Mouse (Mus musculus) right cerebral cortex, postnatal 4 days (tissue): ENCODE data around the gene Mylip.
A peak's percentile ranks its signal among the peaks of the same experiment; 100 is the strongest.

Experiments used
- DNase-seq: peaks from one replicate; pipeline ENCODE4 v3.0.0-alpha.2; 2022

Mylip gene

DNA sequence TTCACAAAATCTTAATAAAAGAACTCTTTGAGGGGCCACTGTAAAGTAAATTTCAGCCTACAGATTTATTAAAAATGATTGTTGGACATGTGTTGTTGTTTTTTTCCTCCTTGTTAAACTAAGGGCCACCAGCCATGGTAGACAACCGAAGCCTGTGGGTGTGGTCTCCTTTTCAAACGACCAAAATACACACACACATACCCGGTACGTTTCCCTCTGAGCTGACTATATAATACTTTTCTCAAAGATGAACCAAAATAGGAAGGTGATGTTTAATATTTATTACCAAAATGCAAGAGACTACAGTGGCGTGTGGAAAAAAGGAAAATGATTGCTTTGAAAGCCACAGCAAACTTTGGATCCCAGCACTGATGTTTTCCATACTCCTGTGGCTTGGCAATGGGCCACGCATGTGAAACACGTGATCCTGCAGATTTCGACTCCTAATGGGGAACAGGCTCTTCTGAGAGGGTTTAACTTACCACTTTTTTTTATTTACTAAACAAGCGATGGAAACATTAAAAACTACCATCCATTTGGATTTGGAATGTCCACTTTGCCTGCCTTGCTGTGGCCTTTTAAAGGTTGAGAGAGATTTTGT is 2.4 kb downstream of the Mylip start:
- DNase-seq = no peak

DNA sequence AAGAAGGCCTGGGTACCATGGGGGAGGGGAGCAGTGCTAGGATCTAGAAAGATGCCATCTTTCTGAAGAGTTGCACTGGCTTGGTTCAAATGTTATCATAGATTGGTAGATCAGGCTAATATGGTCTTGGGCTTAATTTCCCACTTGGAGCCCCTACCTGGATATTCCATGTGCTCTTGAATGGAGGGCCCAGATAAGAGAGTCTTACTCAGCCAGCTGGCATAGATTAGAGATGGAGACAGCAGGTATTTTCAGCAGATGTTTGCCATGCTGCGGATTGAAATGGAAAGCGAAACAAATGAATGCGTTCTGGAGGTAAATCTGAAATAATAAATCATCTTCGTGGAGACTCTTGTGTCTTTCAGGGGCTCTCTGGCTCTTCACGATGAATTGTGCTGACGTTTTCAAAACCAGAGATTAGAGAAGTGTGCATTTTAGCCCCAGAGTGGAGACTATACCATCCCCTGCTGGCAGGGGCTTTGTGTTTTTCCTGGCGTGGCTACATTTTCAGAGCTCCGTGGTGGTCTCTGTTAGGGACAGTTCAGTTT is 4.8 kb downstream of the Mylip start:
- DNase-seq = no peak

DNA sequence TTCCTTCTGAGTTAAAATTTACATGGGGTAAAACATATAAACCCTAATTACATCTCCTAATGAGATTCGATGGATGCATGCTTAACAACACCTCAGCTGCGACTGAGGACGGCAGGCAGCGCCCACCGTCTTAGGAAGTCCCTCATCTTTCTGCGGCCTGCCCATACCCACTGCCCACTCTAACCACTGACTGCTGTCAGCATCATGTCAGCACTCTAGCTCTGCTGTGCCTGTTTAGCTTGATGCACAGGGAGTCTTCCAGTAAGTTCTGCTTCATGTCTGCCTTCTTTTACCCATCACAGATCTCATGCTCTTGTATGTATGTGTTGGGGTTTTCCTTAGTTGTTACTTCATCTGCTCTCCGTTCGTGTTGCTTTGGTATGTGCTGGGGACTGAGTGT is 7.2 kb downstream of the Mylip start:
- DNase-seq = no peak

DNA sequence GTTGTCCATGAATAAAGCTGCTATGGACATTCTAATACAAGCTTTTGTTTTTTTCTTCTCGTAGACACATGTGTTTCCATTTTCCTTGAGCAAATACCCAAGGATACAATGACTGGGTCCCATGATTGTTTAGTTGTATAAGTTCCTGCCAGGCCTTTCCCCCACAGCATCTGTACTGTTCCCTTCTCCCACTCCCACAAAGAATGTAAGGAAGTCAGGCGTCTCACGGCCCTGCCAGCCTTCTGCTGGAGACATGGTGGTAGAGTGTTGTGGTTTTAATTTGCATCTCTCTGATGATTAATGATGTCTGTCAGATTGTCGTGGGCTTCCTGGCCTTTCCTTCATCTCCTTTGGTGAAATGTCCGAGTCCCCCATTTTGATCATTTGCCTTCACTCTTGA is 7.7 kb downstream of the Mylip start:
- no peak for DNase-seq

DNA sequence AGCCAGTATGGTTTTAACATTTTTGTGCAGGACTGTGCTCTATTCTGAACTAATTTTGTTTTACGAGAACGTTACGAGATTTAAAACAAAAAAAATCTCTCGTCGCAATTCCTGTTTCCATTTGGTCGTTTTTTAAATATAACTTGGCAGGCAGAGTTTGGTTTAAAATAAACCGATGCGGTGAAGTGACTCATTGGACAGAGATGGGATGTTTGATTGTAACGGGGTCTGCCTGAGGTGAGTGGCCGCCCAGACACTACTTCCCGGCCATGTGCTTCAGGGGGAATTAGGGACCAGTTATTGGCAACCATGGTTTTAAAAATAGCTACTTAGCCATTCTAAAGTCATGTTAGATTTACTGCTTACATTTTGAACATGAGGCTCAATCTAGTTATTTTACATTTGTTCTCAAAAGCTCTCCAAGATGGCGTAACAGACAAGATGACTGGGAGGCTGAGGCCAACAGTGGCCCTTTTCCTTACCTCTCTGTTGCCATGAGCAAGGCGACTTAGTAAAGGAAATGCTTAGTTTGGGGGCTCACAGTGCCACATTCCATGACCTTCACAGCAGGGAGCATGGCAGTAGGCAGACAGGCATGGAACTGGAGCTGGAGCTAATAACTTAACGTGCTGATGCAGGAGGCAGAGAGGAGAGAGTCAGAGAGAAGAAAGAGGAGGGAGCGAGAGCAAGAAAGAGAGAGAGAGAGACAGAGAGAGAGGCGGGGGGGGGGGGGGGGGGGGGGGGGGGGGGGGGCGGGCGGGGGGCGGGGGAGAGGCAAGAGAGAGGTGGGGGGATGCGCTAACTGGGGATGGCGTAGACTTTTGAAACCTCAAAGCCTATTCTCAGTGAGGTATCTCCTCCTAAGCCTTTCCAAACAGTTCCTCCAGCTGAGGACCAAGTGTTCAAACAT is 8.6 kb downstream of the Mylip start:
- no peak for DNase-seq

DNA sequence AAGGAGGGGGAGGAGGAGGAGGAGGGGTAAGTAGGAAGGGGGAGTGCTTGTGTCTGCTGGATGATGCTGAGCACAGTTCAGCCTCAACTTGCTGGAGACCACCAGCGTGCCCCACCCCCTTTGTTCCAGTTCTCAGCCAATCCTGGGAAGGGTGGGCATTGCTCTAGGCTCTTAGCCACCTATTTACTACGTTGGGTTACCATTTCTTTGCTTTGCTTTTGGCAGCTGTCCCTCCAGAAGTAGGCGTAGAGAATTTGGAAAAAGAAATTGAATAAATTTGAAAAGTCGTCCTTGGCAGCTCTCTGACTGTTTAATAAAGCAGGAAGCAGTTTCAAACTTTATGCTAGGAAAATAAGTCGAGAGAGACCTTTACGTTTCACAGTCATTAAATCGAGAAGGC is 11.2 kb downstream of the Mylip start:
- no peak for DNase-seq

DNA sequence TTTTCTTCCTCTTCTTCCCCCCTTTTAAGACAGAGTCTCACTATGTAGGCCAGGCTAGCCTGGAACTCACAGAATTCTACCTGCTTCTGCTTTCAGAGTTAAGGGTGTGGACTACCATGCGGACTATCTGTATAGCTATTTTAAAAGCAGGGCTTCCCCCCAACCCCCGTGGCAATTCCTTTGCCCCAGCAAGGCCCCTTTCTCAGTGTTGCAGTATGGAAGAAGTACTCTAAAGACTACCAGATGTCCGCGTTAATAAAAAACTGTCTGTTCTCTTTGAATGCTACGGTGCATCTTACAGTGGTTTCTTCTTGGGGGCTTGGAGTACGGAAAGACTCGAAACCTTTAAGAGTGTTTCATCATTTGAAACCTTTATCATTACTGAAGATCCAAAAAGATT is 12.3 kb downstream of the Mylip start:
- DNase-seq = no peak

DNA sequence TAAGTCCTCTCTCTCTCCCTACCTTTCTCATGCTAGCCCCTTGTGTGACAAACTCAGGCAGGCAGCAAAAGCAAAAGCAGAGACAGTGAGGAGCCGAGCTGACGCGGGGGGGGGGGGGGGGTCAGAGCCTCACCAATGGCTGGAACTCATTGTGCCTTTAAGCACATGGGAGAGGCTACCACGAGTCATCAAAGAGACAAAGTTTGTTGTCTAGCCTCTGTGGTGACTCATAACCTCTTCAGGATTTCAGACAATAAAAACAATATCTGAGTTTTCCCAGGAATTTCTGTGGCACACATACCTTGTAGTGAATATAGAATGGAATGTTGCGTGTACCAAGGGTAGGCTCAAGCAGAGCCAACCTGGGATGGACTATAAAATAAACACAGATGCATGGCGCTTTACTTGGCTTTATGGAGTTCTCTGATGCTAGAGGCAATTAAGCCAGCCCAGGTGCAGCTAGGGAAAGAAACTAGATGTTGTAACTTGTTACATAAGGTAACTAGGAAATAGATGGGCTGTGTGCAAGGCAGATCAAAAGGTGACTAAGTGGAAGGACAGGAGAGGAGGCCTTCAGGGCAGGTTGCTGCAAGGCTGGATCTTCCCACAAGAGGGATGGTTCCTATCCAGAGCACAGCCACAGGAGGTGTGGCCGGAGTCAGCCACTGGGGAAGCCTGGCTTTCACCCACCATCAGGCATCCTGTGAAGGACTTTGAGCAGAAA is 12.9 kb downstream of the Mylip start:
- DNase-seq = no peak

DNA sequence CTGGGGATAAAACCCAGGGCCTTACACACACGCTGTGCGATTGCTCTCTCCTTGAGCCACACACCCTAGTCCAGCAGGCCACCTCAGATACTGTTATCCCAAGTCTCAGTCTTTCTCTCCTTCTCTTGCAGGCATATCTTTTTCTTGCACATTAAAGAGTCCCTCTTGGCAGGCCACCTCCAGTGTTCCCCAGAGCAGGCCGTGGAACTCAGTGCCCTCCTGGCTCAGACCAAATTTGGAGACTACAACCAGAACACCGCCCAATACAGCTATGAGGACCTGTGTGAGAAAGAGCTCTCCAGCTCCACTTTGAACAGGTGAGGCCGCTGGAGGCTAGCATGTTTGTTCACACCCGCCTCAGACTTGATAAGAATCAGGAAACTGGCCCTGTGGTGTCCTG is 14.7 kb downstream of the Mylip start:
- no peak for DNase-seq

DNA sequence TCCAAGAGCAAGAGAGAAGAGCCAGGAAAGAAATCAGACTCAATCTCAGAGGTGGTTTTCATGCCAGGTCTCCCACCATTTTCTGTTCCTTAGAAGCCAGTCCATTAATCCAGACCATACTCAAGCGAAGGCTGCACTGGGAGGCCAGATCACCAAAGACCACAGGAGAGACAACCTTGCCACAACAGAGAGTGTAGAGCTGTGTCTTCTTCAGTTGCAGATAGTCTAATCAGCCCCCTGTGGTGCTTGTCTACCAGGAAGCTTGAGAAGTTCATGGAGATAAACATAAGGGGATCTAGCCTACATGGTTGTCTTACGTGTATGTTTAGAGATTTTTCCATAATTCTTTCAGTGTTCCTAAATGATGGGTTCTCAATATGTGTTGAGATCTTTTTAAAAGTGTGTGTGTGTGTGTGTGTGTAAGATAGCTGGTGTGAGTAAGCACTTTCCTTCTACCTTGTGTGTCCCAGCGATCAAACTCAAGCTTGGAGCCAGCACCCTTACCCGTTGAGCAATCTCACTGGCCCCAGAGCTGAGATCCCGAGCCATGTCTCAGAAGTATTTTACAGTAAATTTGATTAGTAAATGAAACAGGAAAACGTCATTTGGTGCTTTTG is 15.8 kb downstream of the Mylip start:
- no peak for DNase-seq

DNA sequence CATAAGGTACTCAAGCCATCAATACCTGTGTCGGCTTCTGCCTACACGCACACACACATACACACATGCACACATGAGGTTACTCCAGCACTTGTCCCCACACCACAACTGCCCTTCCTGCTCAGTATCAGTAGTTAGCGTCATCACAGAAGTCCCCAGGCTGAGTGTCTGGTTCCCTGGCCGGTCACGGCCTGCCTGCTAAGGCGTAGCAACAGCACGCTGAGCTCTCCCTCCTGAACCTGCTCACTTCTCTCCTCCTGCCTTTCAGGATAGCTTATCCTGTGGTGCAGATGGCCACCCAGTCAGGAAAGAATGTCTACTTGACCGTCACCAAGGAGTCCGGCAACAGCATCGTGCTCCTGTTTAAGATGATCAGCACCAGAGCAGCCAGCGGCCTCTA is 16.7 kb downstream of the Mylip start:
- DNase-seq = no peak

DNA sequence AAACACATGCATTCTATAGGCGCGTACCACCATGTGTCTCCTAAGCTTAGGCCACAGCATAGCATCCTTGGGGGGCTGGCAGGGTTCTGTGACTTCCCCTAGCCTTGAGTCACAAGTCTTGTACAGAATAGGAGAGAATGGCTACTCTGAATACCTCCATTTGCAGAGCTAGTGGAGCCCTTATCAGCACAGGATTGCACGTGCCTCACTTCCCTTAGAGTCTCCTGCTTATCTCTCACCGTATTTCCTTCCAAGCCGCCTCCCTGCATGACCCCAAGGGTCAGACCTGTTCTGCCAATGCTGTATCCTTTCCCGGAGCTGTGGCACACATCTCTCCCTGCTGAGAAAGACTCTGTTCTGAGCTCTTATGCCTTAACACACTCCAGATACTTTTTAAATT is 17.2 kb downstream of the Mylip start:
- DNase-seq = no peak

DNA sequence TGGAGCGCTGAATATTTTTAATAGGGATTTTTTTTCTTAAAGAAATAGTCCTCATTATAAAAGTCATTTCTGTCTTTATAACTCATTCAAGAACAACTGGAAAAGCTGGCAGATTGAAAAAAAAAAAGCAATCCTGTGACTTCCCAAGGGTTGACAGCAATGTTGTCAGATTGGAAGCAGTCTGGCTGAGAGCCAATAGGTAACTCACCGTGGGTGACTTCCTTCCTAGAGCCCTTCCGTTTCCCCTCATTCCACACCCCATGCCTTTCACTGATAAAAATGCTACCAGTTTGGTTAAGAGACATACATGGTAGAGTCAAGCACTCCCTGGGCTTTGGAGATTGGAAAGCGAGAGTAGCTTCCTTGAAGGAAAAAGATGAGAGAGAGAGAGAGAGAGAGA is 21.4 kb downstream of the Mylip start:
- no peak for DNase-seq

DNA sequence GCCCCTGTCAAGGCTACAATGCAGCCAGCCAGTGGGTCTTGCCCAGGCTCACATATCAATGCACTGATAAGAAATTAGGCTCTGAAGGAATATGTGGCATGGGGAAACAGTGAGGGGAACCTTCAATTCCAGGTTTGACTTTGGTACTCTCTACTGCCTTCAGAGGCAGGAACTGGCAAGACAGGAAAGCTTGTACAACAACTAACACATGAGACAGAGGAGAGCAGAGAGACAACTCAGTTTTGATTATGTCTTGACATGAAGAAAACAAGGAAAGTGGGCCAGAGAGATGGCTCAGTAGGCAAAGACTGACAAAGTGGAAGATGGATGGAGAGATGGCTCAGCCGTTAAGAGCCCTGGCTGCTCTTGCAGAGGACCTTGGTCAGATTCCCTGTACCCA is 23.5 kb downstream of the Mylip start:
- DNase-seq = no peak

DNA sequence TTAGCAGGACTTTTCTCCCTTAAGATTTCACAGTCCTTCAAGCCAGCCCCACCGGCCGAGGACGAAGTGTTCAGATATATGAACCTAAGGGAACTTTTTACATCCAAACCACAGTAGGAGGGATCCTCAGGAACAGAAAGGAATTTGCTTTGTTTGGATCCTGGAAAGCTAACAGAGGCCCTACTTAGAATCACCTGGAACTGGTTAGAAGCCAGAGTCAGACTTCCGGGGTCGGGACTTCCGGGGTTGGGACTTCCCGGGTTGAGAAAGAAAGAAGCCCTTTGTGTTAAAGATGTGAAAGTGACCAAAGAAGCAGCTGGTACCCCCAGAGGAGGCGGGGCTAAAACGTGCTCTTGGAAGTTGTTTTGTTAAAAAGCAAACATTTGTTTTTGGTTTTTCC is 24.5 kb downstream of the Mylip start:
- DNase-seq = no peak

DNA sequence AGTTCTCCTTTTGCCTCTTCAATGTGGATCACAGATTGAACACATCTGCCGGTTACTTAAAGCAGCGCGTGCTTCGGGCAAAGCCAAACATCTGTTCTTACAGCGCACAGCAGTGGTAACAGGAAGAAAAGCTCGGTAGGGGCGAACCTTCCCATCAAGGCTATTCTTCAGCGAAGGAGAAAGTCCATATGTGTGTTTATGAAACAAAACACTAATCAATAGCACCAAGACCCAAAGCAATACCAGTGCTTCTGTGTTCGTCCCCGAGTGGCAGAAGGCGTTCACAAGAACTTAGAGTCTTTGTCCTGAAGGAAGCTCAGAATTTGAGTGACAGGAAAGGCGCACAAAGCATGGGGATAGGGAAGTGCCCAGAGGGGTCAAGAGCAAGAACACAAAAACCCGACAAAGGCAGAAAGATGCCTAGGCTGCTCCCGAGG is 27.1 kb downstream of the Mylip start:
- no peak for DNase-seq

DNA sequence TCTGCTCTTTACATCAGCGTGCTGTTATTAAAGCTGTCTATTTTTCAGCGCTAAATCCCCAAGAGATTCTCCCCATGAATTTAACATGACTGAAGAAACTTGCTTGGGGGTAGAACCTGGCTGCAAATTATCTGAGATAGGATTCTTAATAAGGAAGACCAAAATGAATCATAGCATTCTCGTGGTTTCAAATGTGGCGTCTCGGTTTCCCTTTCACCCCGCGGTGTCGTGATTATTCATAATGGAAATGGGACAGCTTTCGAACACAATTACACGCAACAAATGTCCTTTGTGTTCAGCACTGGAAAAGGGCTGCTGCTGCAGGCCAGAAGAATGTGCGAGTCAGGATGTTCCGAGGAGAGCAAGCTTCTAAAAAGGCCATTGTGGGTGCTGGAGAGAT is 29.4 kb downstream of the Mylip start:
- no peak for DNase-seq

DNA sequence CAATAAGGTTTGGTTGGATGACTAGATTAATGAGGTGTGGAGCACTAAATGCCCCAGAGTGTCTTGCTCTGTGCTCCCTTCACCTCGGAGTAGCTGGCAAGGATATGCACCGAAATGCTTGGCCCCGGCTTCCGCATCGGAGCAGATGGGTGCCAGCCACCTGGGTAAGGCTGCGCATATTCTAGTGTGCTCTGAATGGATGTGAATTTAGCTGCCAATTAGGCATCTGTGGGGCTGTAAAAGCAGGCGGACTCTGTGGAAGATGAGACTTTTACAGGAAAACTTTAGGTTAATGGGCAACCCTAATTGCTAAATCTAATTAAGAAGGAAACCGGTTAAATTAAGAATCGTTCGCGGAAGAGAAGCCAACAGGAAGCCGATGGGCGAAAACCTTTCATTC is 32.7 kb downstream of the Mylip start:
- DNase-seq = no peak

DNA sequence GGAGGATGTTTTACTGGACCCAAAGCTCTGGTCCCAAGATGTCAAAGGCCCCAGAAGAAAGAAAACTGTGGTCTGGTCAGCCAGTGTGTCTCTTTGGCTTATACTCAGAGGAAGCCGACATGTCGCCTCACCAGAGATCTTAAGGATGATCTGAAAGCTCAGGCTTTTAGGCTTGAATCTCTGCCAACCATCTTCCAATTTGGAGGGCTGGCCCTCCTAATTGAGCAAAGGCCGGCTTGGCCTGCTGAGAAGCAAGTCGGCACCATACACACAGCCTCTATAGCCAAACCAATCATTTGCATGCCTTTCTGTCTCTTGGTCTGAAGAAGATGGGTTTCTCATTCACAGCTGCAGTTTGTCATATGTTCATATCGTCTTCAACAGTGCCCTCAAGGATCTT is 33.2 kb downstream of the Mylip start:
- no peak for DNase-seq

DNA sequence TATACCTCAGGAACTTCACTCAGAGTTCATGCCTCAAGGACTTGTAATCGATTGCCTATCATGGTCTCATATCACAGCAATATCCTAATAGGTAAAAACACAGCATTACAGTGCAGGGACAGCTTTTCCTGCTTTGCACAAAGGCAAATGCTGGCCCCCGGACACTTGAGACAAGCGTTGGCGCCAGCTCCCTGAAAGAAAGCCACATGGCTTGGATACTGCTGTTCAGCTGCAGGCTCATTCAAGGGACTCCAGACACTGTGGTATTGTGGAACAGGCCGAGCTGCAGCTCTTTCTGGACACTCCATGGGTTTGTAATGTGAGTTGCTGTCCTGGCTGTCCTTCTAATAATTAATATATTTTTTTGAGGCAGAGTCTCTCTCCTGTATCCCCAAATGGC is 34.4 kb downstream of the Mylip start:
- DNase-seq = no peak

DNA sequence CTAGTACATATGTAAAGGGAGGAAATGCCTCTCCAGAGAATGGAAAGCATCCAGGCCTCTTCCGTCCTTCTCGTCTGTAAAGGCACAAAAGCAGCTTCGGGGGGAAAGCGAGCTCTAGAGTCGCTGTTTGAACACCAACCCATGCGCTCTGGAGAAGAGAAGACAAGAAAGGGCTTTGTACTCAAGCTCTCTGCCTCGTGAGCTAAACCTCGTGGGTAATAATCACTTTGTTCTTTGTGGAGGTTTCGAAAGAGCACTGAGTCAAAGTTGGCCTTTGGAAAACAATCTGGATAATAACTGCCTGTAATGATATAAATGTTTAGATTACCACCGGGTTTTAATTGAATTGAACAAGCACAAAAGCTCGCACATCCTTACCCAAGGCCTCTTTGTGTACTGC is 39.7 kb downstream of the Mylip start:
- no peak for DNase-seq

DNA sequence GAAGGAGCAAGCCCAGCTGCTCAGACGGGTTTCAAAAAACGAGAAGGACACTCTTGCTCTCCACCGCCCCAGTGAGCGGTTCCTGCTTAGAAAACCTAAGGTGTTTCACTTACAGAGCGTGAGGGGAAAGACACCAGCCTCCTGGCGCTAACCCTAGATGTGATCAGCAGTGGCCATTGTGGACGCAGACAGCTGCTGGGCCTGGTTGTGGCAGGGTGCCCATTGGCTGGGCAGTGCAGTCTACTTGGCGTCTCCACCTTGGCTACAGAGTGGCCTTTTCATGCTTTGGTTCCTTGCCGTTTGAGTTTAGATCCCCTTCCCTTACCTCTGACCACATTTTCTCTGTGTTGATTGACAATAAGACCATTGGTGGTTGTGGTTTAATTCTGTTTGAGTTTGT is 47.6 kb downstream of the Mylip start:
- peak; percentile 33 for DNase-seq

DNA sequence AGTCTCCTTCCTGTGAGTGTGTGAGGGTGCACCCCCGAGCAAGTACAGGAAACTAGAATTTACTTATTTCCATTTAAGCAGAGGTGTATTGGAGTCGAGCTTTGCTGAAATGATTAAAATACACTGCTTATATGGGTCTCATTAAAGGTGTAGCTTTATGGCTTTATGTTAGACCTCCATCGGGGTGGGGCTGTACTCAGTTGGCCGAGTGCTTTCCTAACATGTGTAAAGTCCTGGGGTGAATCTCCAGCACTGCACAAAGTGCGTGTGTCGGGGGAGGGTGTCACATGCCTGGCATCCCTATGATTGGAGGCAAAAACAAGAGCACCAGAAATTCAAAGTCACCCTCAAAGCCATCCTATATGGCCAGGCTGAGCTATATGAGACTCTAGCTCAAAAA is 49.3 kb downstream of the Mylip start:
- DNase-seq = no peak
